Mouse (Mus musculus): Measurements from ENCODE around the gene Pld4.

Pld4 gene

GRCm38 (mm10) chr12:112737761-112738160 lies 22.7 kb upstream of the Pld4 start:
- no peak for DNase-seq (ENCODE audit: low read depth, low spot score)

GRCm38 (mm10) chr12:112738281-112739022 lies 22.0 kb upstream of the Pld4 start:
- DNase-seq (ENCODE audit: low read depth, low spot score) = no peak

- DNase-seq (ENCODE audit: low read depth, low spot score) = no peak
Observed at GRCm38 (mm10) chr12:112739023-112739568, 21.4 kb upstream of the Pld4 start.

GRCm38 (mm10) chr12:112742768-112743167 lies 17.7 kb upstream of the Pld4 start:
- no peak for DNase-seq (ENCODE audit: low read depth, low spot score)

GRCm38 (mm10) chr12:112743168-112743975 lies 17.1 kb upstream of the Pld4 start:
- DNase-seq (ENCODE audit: low read depth, low spot score) = peak; percentile 91

GRCm38 (mm10) chr12:112744211-112744610 lies 16.2 kb upstream of the Pld4 start:
- DNase-seq (ENCODE audit: low read depth, low spot score) = no peak

- DNase-seq (ENCODE audit: low read depth, low spot score) = no peak
Observed at GRCm38 (mm10) chr12:112744891-112745580, 15.4 kb upstream of the Pld4 start.

DNA sequence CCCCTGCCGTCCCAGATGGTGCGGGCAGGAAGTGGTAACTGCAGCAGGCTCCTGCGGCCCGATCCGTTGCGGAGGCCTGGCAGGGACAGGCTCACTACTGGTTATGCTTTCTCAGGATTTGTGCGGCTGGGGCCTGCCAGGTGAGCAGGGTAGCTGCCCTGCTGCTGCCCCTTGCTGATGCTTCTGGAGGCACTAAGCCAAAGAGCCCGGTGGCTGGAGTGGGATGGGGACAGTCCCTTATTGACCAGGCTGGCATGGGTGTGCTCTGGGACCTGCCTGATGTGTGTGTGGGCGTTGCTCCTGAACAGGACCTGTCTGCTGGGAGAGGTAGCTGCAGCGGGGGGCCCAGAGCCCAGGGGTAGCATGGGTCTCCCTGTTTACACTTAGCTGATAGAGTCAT lies 14.7 kb upstream of the Pld4 start:
- no peak for DNase-seq (ENCODE audit: low read depth, low spot score)

GRCm38 (mm10) chr12:112746461-112746807 lies 14.0 kb upstream of the Pld4 start:
- no peak for DNase-seq (ENCODE audit: low read depth, low spot score)

DNA sequence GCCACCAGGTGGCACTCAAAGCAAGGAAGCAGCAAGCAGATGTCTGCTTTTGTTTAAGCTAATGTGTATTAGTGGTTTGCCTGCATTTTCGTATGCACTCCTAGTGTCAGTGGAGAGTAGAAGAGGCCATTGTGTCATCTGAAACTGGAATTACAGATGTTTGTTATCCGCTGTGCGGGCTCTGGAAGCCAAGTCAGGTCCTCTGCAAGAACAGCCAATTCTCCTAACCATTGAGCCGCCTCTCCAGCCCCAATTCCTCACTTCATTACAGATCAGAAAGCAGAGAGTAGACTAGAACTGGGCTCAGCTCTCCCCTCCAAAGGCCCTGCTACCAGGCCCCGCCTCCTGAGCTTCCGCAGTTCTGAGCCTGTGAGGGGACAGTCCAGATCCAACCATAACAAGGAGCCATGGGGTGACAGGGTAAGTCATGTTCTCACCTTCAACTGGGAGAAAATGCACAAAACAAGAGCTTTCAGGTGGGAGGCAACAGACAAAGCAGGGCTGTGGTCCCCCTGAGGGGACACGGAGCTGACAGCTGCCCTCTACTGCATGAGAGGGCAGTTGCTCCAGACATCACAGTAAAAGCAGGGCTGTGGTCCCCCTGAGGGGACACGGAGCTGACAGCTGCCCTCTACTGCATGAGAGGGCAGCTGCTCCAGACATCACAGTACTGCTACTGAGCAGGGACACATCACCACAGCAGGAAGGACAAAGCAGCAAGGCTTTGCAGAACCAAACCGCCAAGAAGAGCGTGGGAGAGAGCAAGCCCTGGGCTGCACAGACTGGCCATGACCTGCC lies 13.4 kb upstream of the Pld4 start:
- peak; percentile 80 for DNase-seq (ENCODE audit: low read depth, low spot score)

- no peak for DNase-seq (ENCODE audit: low read depth, low spot score)
Observed at GRCm38 (mm10) chr12:112747606-112747970, 12.9 kb upstream of the Pld4 start.

GRCm38 (mm10) chr12:112750976-112751375 lies 9.5 kb upstream of the Pld4 start:
- DNase-seq (ENCODE audit: low read depth, low spot score) = no peak

GRCm38 (mm10) chr12:112752399-112752798 lies 8.1 kb upstream of the Pld4 start:
- no peak for DNase-seq (ENCODE audit: low read depth, low spot score)

GRCm38 (mm10) chr12:112755900-112756299 lies 4.6 kb upstream of the Pld4 start:
- no peak for DNase-seq (ENCODE audit: low read depth, low spot score)

GRCm38 (mm10) chr12:112757896-112758295 lies 2.6 kb upstream of the Pld4 start:
- DNase-seq (ENCODE audit: low read depth, low spot score) = no peak

- no peak for DNase-seq (ENCODE audit: low read depth, low spot score)
Observed at GRCm38 (mm10) chr12:112759471-112759870, 984 bp upstream of the Pld4 start.

DNA sequence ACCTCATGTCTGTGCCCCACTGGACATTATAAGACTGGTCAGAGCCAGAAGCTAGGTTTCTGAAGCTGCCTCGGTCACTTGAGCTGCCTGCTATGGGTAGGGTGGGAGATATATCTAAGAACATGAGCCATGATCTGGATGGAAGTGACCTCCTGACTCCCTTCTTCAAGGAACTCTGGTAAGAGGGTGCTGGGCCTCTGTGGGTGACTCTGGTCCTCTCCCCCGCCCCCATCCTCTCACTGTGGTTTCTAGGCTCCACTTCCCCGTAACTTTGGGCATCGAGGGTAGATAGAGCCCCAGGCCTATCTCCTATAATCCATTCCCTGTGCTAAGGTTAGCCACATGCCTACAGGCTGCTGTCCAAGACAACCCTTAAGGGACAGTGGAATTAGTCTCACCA lies 956 bp downstream of the Pld4 start:
- DNase-seq (ENCODE audit: low read depth, low spot score) = no peak

DNA sequence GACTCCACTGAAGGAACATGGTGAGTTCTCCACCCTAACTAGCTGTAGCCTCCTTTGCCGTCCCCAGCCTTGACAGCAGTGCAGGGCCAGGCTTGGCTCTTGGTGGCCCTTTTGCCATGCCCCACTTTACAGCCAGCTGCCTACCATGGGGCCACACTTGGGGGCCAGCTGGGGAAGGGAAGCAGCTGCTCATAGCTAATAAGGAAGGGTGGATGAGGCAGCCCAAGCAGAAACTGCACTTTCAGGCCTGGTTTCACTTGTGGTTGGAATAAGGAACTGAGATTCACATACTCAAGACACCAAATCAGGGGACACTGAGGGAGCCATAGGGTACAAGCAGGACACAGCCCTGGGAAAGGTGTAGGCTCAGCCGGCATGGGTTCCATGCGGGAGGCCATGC lies 1.6 kb downstream of the Pld4 start:
- DNase-seq (ENCODE audit: low read depth, low spot score) = no peak

- DNase-seq (ENCODE audit: low read depth, low spot score) = no peak
Observed at GRCm38 (mm10) chr12:112763176-112763575, 2.7 kb downstream of the Pld4 start.

- DNase-seq (ENCODE audit: low read depth, low spot score) = no peak
Observed at GRCm38 (mm10) chr12:112764141-112764540, 3.7 kb downstream of the Pld4 start.

GRCm38 (mm10) chr12:112764991-112765390 lies 4.5 kb downstream of the Pld4 start:
- DNase-seq (ENCODE audit: low read depth, low spot score) = no peak
